Mouse (Mus musculus) hindbrain, postnatal 0 days (tissue): ENCODE results near the gene Ppfia4. TPM values are rescaled to one million over a fixed set of nuclear protein-coding genes. Genes with fewer than 3 reads are reported as not detected.

Experiments
- ATAC-seq: fragments of 200-750 bp; cut with Nextera tagmentation; 2 replicates; pipeline ENCODE4 v1.8.0; 2017; ENCODE audit warnings: mild to moderate bottlenecking, moderate TSS enrichment, moderate library complexity
- DNase-seq: peaks from one replicate; pipeline ENCODE4 v3.0.0-alpha.2; 2015; ENCODE audit warnings: low spot score
- H3K27ac ChIP-seq: fragments of 300-500 bp; sonication (generic); 2 replicates; pipeline ENCODE4 v1.5.1; 2014; ENCODE audit warnings: mild to moderate bottlenecking
- H3K27me3 ChIP-seq: fragments of 300-500 bp; sonication (generic); 2 replicates; pipeline ENCODE4 v1.6.1; 2014; ENCODE audit warnings: low read length, mixed read lengths; ENCODE audit not compliant: insufficient read depth
- H3K36me3 ChIP-seq: fragments of 300-500 bp; sonication (generic); 2 replicates; pipeline ENCODE4 v1.6.1; 2014; ENCODE audit warnings: low read length, mixed read lengths; ENCODE audit not compliant: insufficient read depth
- H3K4me1 ChIP-seq: fragments of 300-500 bp; sonication (generic); 2 replicates; pipeline ENCODE4 v1.6.1; 2014; ENCODE audit warnings: antibody characterized with exemption, low read length, mixed read lengths; ENCODE audit not compliant: insufficient read depth
- H3K4me2 ChIP-seq: fragments of 300-500 bp; sonication (generic); 2 replicates; pipeline ENCODE4 v1.6.1; 2014; ENCODE audit warnings: low read depth, mild to moderate bottlenecking, low read length, moderate library complexity, mixed read lengths
- H3K4me3 ChIP-seq: fragments of 300-500 bp; sonication (generic); 2 replicates; pipeline ENCODE4 v1.5.1; 2014; ENCODE audit warnings: low read length
- H3K9ac ChIP-seq: fragments of 300-500 bp; sonication (generic); replicated peaks from 2 replicates; pipeline ENCODE4 v1.6.1; 2014; ENCODE audit warnings: mild to moderate bottlenecking, low read length, moderate library complexity, mixed read lengths
- H3K9me3 ChIP-seq: fragments of 300-500 bp; sonication (generic); 2 replicates; pipeline ENCODE4 v1.6.1; 2016; ENCODE audit warnings: low read length, mixed read lengths
- CTCF ChIP-seq: IDR thresholded peaks from 2 replicates; pipeline ENCODE4 v1.5.1; 2016; ENCODE audit warnings: antibody characterized with exemption, control low read depth, low read depth
- WGBS: fragments of 180-500 bp; shearing (Covaris S2); extraction: QIAGEN DNeasy Blood & Tissue Kit; methylation state at CpG from one replicate; pipeline ENCODE4 v1.1.7; 2014; 5-methylcytosine and 5-hydroxymethylcytosine counted together
- polyA plus RNA-seq: library from polyadenylated mRNA; unstranded; fragments of >200 nt; fragmentation: Nextera tagmentation; extraction: Ambion mirVana; gene quantifications from 2 replicates; pipeline ENCODE4 v1.2.1, GENCODE M21; 2015
- total RNA-seq: library from RNA; depleted of rRNA; stranded (reverse); fragments of >200 nt; gene quantifications from 2 replicates; pipeline ENCODE4 v1.2.3, GENCODE M21; 2014

The Ppfia4 gene
- total and polyA plus RNA-seq, 2 experiments from 2014 or later: 31.6 to 46.5 TPM

DNA sequence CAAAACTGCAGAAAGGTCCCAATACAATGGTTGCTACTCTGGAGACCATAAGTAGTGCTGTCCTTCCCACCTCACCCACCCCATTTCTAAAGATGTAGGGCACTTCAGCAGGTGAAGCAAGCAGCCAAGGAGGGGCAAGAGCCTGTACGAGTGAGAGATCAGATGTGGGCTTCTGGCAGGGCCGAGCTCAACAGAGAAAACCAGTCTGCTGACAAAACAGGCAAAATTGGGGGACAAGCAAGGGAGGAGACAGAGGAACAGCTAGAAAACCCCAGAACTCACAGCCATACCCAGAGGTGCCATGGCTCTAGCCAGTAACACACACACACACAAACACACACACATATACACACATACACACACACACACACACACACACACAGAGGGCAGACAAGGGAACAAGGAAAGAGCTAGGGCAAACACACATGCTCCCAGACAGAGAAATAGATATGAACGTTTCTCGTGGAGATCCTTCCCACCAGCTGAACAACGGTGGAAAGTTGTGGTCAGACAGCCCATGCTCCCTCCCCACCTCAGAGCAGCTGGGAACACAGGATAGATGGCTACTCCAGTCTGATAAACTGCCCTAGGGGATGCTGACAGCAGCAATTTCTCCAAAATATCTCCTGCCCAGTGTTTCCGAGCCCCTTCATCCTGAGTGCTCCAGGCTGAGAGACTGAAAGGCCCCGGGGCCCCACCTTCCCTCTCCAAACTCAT, 1.5 kb upstream of the Ppfia4 start:
- ATAC-seq: no peak
- DNase-seq: no peak
- 68% methylated on average over 7 of the region's 7 CpGs for WGBS
- H3K27me3 ChIP-seq: no peaks in the 10 kb centered on the region
- no peak overlapping the region for H3K4me2 ChIP-seq
- no peaks in the 10 kb centered on the region for H3K36me3 ChIP-seq
- no peak overlapping the region for H3K4me3 ChIP-seq
- 0 out of 2 replicates have a peak overlapping the region, but pooled peaks have one; percentile 51 for H3K27ac ChIP-seq
- peaks cover 5% of the 10 kb centered on the region; the same call in 1 of the 2 replicates for H3K4me1 ChIP-seq
- no peaks in the 10 kb centered on the region for H3K9me3 ChIP-seq
- no peak overlapping the region for H3K9ac ChIP-seq
- TF ChIP-seq CTCF: no peak

DNA sequence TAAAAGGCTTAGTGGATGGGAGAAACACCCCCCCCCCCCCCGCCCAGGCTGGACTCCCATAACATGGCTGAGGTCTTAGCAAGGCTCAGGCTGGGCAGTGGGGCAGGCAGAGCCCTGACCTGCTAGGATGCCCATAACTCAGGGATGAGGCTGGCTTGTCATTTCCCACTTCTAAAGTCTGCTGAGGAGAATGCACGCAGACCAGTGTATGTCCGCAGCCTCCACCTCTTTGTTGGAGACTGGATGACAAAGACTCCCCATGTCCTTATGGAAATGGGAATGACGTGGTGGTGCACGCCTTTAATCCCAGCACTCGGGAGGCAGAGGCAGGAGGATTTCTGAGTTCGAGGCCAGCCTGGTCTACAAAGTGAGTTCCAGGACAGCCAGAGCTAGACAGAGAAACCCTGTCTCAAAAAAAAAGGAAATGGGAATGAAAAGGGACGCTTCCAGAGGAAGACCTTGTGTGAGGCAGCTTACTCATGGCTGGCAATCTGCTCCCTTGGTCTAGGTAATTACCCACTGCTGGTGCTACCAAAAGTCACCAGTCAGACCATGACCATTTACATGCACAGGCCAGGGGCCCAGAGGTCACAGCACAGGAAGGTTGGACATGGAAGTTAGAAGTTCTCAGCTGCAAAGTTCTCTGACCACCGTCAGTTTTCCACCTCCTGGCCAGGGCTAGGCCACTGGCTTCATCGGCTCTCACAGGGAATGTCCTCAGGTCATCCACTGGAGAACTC, 813 bp upstream of the Ppfia4 start:
- Histone ChIP-seq H3K4me2 (no peak overlapping the region), H3K9me3 (no peaks in the 10 kb centered on the region), H3K9ac (no peak overlapping the region), H3K27me3 (no peaks in the 10 kb centered on the region), H3K4me1 (peaks cover 5% of the 10 kb centered on the region; the same call in 1 of the 2 replicates), H3K27ac (no peak overlapping the region), H3K4me3 (no peak overlapping the region), H3K36me3 (no peaks in the 10 kb centered on the region)
- 71% methylated on average over 10 of the region's 10 CpGs for WGBS
- no peak for TF ChIP-seq CTCF
- no peak for DNase-seq
- no peak for ATAC-seq

DNA sequence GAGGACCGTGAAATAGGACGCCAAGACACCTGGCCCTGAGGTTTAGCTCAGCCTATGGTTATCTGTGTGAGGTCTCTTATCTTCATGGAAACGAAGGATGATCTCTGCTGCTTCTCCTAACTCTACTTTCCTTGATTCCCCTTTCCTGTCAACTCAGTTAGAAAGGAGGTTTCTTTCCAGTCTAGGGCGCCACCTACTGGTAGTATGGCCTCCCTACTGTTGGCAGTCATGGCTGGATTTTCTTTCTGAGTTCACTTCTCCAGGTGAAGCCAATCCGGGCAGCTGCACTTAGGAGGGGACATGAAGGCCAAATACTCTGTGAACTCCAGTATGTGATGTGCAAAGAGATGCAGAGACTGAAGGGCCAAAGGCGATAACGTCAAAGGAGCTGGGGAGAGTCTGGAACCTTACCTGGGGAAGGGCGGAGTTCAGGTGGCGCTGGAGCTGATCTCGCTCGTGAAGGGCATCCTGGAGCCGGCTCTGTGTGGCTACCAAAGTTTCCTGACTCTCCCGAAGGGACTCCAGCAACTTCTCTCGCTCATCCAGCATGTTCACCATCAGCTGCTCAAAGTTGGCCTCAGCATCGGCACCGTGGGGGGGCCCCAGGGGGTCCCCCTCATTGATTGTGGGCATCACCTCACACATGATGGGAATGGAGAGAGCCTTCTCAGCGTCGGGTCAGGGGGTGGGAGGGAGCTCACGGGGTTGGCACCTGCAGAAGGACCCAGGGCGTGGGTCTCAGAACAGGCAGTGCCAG, 671 bp downstream of the Ppfia4 start:
- H3K9me3 ChIP-seq: no peaks in the 10 kb centered on the region
- WGBS: 52% methylated on average over 20 of the region's 20 CpGs
- peak overlapping the region; percentile 29; the same call in 1 of the 2 replicates for H3K4me2 ChIP-seq
- peak overlapping the region; percentile 1; the same call in 1 of the 2 replicates for H3K9ac ChIP-seq
- TF ChIP-seq CTCF: peak; percentile 96
- H3K27ac ChIP-seq: no peak overlapping the region
- ATAC-seq (peak; percentile 24), DNase-seq (peak; percentile 91)
- peaks cover 5% of the 10 kb centered on the region; the same call in 1 of the 2 replicates for H3K4me1 ChIP-seq
- H3K4me3 ChIP-seq: no peak overlapping the region
- H3K27me3 ChIP-seq: no peaks in the 10 kb centered on the region
- H3K36me3 ChIP-seq: peaks cover 2% of the 10 kb centered on the region

- Histone ChIP-seq H3K27ac (no peak overlapping the region), H3K9me3 (no peaks in the 10 kb centered on the region), H3K4me2 (no peak overlapping the region), H3K9ac (no peak overlapping the region), H3K4me1 (no peaks in the 10 kb centered on the region), H3K4me3 (no peak overlapping the region), H3K27me3 (no peaks in the 10 kb centered on the region), H3K36me3 (peaks cover 13% of the 10 kb centered on the region)
- ATAC-seq: no peak
- no peak for DNase-seq
- 91% methylated on average over 12 of the region's 12 CpGs for WGBS
- TF ChIP-seq CTCF: no peak
Measured at GRCm38 (mm10) chr1:134326841-134327346, 5.8 kb downstream of the Ppfia4 start.

GRCm38 (mm10) chr1:134322591-134322990, 10.1 kb downstream of the Ppfia4 start:
- Histone ChIP-seq H3K36me3 (peaks cover 18% of the 10 kb centered on the region), H3K27me3 (no peaks in the 10 kb centered on the region), H3K9ac (no peak overlapping the region), H3K4me1 (no peaks in the 10 kb centered on the region; the same call in 1 of the 2 replicates), H3K27ac (no peak overlapping the region), H3K4me3 (no peak overlapping the region), H3K4me2 (no peak overlapping the region), H3K9me3 (no peaks in the 10 kb centered on the region)
- ATAC-seq: no peak
- 90% methylated on average over 6 of the region's 6 CpGs for WGBS
- DNase-seq: peak; percentile 33
- TF ChIP-seq CTCF: peak; percentile 59

- DNase-seq (no peak), ATAC-seq (0 out of 2 replicates have a peak, but pooled peaks have one; percentile 13)
- no peaks in the 10 kb centered on the region for H3K9me3 ChIP-seq
- H3K27ac ChIP-seq: no peak overlapping the region
- WGBS: 45% methylated on average over 14 of the region's 14 CpGs
- TF ChIP-seq CTCF: no peak
- H3K4me3 ChIP-seq: no peak overlapping the region
- no peak overlapping the region for H3K4me2 ChIP-seq
- H3K9ac ChIP-seq: no peak overlapping the region
- peaks cover 15% of the 10 kb centered on the region for H3K36me3 ChIP-seq
- H3K27me3 ChIP-seq: no peaks in the 10 kb centered on the region
- no peaks in the 10 kb centered on the region; the same call in 1 of the 2 replicates for H3K4me1 ChIP-seq
Measured at GRCm38 (mm10) chr1:134320691-134321301, 11.9 kb downstream of the Ppfia4 start.
